Mouse (Mus musculus) intestine, postnatal 0 days (tissue): ENCODE measurements around the gene Prkrip1. TPM values are rescaled to one million over a fixed set of nuclear protein-coding genes. Genes with fewer than 3 reads are reported as not detected.

Source experiments
- ATAC-seq: fragments of 200-750 bp; cut with Nextera tagmentation; 2 replicates; pipeline ENCODE4 v1.8.0; 2017; ENCODE audit warnings: mild to moderate bottlenecking, moderate TSS enrichment, moderate library complexity
- H3K27ac ChIP-seq: fragments of 300-500 bp; sonication (generic); 2 replicates; pipeline ENCODE4 v1.5.1; 2014; ENCODE audit warnings: mild to moderate bottlenecking, low read depth, low read length, moderate library complexity
- H3K27me3 ChIP-seq: fragments of 300-500 bp; sonication (generic); replicated peaks from 2 replicates; pipeline ENCODE4 v1.6.1; 2014; ENCODE audit warnings: low read length, mixed read lengths; ENCODE audit not compliant: control insufficient read depth, insufficient read depth
- H3K36me3 ChIP-seq: fragments of 300-500 bp; sonication (generic); 2 replicates; pipeline ENCODE4 v1.6.1; 2014; ENCODE audit warnings: mild to moderate bottlenecking, moderate library complexity; ENCODE audit not compliant: control insufficient read depth, insufficient read depth
- H3K4me1 ChIP-seq: fragments of 300-500 bp; sonication (generic); replicated peaks from 2 replicates; pipeline ENCODE4 v1.6.1; 2014; ENCODE audit warnings: antibody characterized with exemption, low read length, mixed read lengths; ENCODE audit not compliant: control insufficient read depth, insufficient read depth
- H3K4me2 ChIP-seq: fragments of 300-500 bp; sonication (generic); replicated peaks from 2 replicates; pipeline ENCODE4 v1.6.1; 2014; ENCODE audit warnings: low read depth, mild to moderate bottlenecking, moderate library complexity
- H3K4me3 ChIP-seq: fragments of 300-500 bp; sonication (generic); 2 replicates; pipeline ENCODE4 v1.5.1; 2014; ENCODE audit warnings: low read depth, low read length
- H3K9ac ChIP-seq: fragments of 300-500 bp; sonication (generic); 2 replicates; pipeline ENCODE4 v1.6.1; 2014; ENCODE audit warnings: mild to moderate bottlenecking, low read depth, low read length
- H3K9me3 ChIP-seq: fragments of 300-500 bp; sonication (generic); 2 replicates; pipeline ENCODE4 v1.6.1; 2016; ENCODE audit warnings: mixed run types; ENCODE audit not compliant: control insufficient read depth
- CTCF ChIP-seq: sonication (generic); IDR thresholded peaks from 2 replicates; pipeline ENCODE4 v1.5.1; 2016; ENCODE audit warnings: low read depth, mild to moderate bottlenecking, control low read depth, antibody characterized with exemption, moderate library complexity
- WGBS: fragments of 180-500 bp; shearing (Covaris S2); extraction: QIAGEN DNeasy Blood & Tissue Kit; methylation state at CpG from one replicate; pipeline ENCODE4 v1.1.7; 2014; 5-methylcytosine and 5-hydroxymethylcytosine counted together
- polyA plus RNA-seq: library from polyadenylated mRNA; unstranded; fragments of >200 nt; fragmentation: Nextera tagmentation; extraction: Ambion mirVana; gene quantifications from 2 replicates; pipeline ENCODE4 v1.2.1, GENCODE M21; 2015

Gene Prkrip1
- polyA plus RNA-seq, 1 experiment from 2014 or later: 37.7 TPM

GRCm38 (mm10) chr5:136243851-136244761 lies 45.3 kb upstream of the Prkrip1 start:
- Histone ChIP-seq H3K27ac (peak overlapping the region; percentile 50; the same call in 1 of the 2 replicates), H3K4me2 (peak overlapping the region; percentile 99), H3K36me3 (no peaks in the 10 kb centered on the region), H3K27me3 (peaks cover 10% of the 10 kb centered on the region), H3K4me1 (no peaks in the 10 kb centered on the region), H3K9ac (peak overlapping the region; percentile 44), H3K9me3 (no peaks in the 10 kb centered on the region), H3K4me3 (peak overlapping the region; percentile 68)
- TF ChIP-seq CTCF: no peak
- ATAC-seq: peak; percentile 9; the same call in 1 of the 2 replicates
- under 1% methylated on average over 62 of the region's 67 CpGs for WGBS

GRCm38 (mm10) chr5:136241161-136241560 lies 42.4 kb upstream of the Prkrip1 start:
- Histone ChIP-seq H3K27ac (no peak overlapping the region), H3K36me3 (no peaks in the 10 kb centered on the region), H3K4me2 (no peak overlapping the region), H3K9ac (no peak overlapping the region), H3K4me1 (no peaks in the 10 kb centered on the region), H3K27me3 (peaks cover 10% of the 10 kb centered on the region), H3K9me3 (no peaks in the 10 kb centered on the region), H3K4me3 (no peak overlapping the region)
- ATAC-seq: no peak
- TF ChIP-seq CTCF: no peak
- 76% methylated on average over 6 of the region's 6 CpGs for WGBS

- Histone ChIP-seq H3K36me3 (no peaks in the 10 kb centered on the region), H3K4me3 (no peak overlapping the region), H3K27ac (no peak overlapping the region), H3K4me1 (no peaks in the 10 kb centered on the region), H3K9ac (no peak overlapping the region), H3K4me2 (no peak overlapping the region; the same call in 1 of the 2 replicates), H3K9me3 (no peaks in the 10 kb centered on the region), H3K27me3 (peaks cover 10% of the 10 kb centered on the region)
- WGBS: 59% methylated on average over 1 of the region's 1 CpGs
- no peak for ATAC-seq
- TF ChIP-seq CTCF: no peak
These were observed 41.6 kb upstream of the Prkrip1 start for GRCm38 (mm10) chr5:136240381-136240780.

- H3K36me3 ChIP-seq: no peaks in the 10 kb centered on the region
- H3K27ac ChIP-seq: no peak overlapping the region
- no peak for TF ChIP-seq CTCF
- no peaks in the 10 kb centered on the region for H3K9me3 ChIP-seq
- WGBS: 1% methylated on average over 19 of the region's 19 CpGs
- peak overlapping the region; percentile 29 for H3K4me3 ChIP-seq
- peak overlapping the region; percentile 59 for H3K4me2 ChIP-seq
- H3K9ac ChIP-seq: no peak overlapping the region
- no peak for ATAC-seq
- no peaks in the 10 kb centered on the region for H3K4me1 ChIP-seq
- no peaks in the 10 kb centered on the region; the same call in 1 of the 2 replicates for H3K27me3 ChIP-seq
These were observed 38.8 kb upstream of the Prkrip1 start for GRCm38 (mm10) chr5:136237607-136238006.

GRCm38 (mm10) chr5:136236611-136237010 lies 37.8 kb upstream of the Prkrip1 start:
- Histone ChIP-seq H3K4me1 (no peaks in the 10 kb centered on the region), H3K36me3 (no peaks in the 10 kb centered on the region), H3K9ac (no peak overlapping the region), H3K9me3 (no peaks in the 10 kb centered on the region), H3K4me3 (no peak overlapping the region), H3K27me3 (peaks cover 2% of the 10 kb centered on the region; the same call in 1 of the 2 replicates), H3K4me2 (no peak overlapping the region), H3K27ac (no peak overlapping the region)
- WGBS: 67% methylated on average over 5 of the region's 5 CpGs
- TF ChIP-seq CTCF: no peak
- no peak for ATAC-seq

- TF ChIP-seq CTCF: no peak
- no peak overlapping the region for H3K4me2 ChIP-seq
- H3K36me3 ChIP-seq: no peaks in the 10 kb centered on the region
- H3K27ac ChIP-seq: no peak overlapping the region
- ATAC-seq: no peak
- H3K4me3 ChIP-seq: no peak overlapping the region
- H3K4me1 ChIP-seq: no peaks in the 10 kb centered on the region
- 0 out of 2 replicates have a peak, but pooled peaks cover 5% of the 10 kb centered on the region for H3K27me3 ChIP-seq
- H3K9ac ChIP-seq: no peak overlapping the region
- 70% methylated on average over 4 of the region's 4 CpGs for WGBS
- no peaks in the 10 kb centered on the region for H3K9me3 ChIP-seq
These were observed 31.7 kb upstream of the Prkrip1 start for GRCm38 (mm10) chr5:136230348-136231035.
